Mouse (Mus musculus) stomach, postnatal 0 days (tissue): ENCODE measurements at regions not wholly inside any gene's neighbourhood (a gene's known extent, or its start where the extent isn't known, plus 50 kb on each side); places are given as distances from the start of the nearest gene placed in this dataset.

Source experiments
- ATAC-seq: fragments of 200-750 bp; cut with Nextera tagmentation; 2 replicates; pipeline ENCODE4 v1.8.0; 2017; ENCODE audit not compliant: low FRiP score, low TSS enrichment
- DNase-seq: peaks from one replicate; pipeline ENCODE4 v3.0.0-alpha.2; 2016; ENCODE audit warnings: low spot score
- H3K27ac ChIP-seq: fragments of 300-500 bp; sonication (generic); replicated peaks from 2 replicates; pipeline ENCODE4 v1.5.1; 2014; ENCODE audit warnings: mild to moderate bottlenecking, control low read depth
- H3K27me3 ChIP-seq: fragments of 300-500 bp; sonication (generic); 2 replicates; pipeline ENCODE4 v1.6.1; 2014; ENCODE audit warnings: low read length; ENCODE audit not compliant: control insufficient read depth, insufficient read depth
- H3K36me3 ChIP-seq: fragments of 300-500 bp; sonication (generic); 2 replicates; pipeline ENCODE4 v1.6.1; 2014; ENCODE audit warnings: low read length, mixed read lengths; ENCODE audit not compliant: control insufficient read depth, insufficient read depth
- H3K4me1 ChIP-seq: fragments of 300-500 bp; sonication (generic); replicated peaks from 2 replicates; pipeline ENCODE4 v1.6.1; 2014; ENCODE audit warnings: antibody characterized with exemption; ENCODE audit not compliant: control insufficient read depth, insufficient read depth
- H3K4me2 ChIP-seq: fragments of 300-500 bp; sonication (generic); replicated peaks from 2 replicates; pipeline ENCODE4 v1.6.1; 2014; ENCODE audit warnings: low read depth, mild to moderate bottlenecking, control low read depth, moderate library complexity
- H3K4me3 ChIP-seq: fragments of 300-500 bp; sonication (generic); 2 replicates; pipeline ENCODE4 v1.5.1; 2014; ENCODE audit warnings: low read depth, low read length, control low read depth
- H3K9ac ChIP-seq: fragments of 300-500 bp; sonication (generic); 2 replicates; pipeline ENCODE4 v1.6.1; 2014; ENCODE audit warnings: mild to moderate bottlenecking, low read length, control low read depth, mixed read lengths
- H3K9me3 ChIP-seq: fragments of 300-500 bp; sonication (generic); 2 replicates; pipeline ENCODE4 v1.6.1; 2016; ENCODE audit warnings: low read length; ENCODE audit not compliant: control insufficient read depth
- CTCF ChIP-seq: IDR thresholded peaks from 2 replicates; pipeline ENCODE4 v1.5.1; 2016; ENCODE audit warnings: antibody characterized with exemption, low read depth, mild to moderate bottlenecking, moderate library complexity
- EP300 ChIP-seq: optimal IDR thresholded peaks from 2 replicates; pipeline ENCODE3; 2016; ENCODE audit warnings: antibody characterized with exemption
- WGBS: fragments of 180-500 bp; shearing (Covaris S2); extraction: QIAGEN DNeasy Blood & Tissue Kit; methylation state at CpG from one replicate; pipeline ENCODE4 v1.1.7; 2014; 5-methylcytosine and 5-hydroxymethylcytosine counted together

DNA sequence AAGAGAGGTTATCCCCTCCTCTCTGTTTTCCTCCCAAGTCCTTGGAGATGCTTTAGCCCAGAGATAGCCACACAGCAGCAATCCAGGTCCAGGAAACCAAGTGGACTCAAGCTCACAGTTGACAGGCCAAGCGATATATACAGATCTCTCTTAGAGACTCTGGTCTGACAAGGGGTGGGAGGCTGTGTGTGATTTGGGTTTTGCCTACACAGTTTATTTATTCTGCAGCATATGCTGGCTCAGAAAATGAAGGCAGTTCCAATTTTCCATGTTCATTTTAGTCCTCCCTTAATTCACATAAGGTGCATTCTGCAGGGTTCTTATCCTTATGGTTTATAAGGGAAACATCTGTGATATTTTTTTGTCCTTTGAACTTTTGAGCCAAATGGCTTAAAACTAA, 595.0 kb upstream of the Apob start:
- H3K27me3 ChIP-seq: no peaks in the 10 kb centered on the region
- no peak overlapping the region for H3K9ac ChIP-seq
- no peak overlapping the region for H3K4me2 ChIP-seq
- 81% methylated on average over 1 of the region's 1 CpGs for WGBS
- ATAC-seq (no peak), DNase-seq (no peak)
- no peaks in the 10 kb centered on the region for H3K4me1 ChIP-seq
- no peaks in the 10 kb centered on the region for H3K9me3 ChIP-seq
- H3K36me3 ChIP-seq: no peaks in the 10 kb centered on the region
- no peak overlapping the region for H3K4me3 ChIP-seq
- no peak for TF ChIP-seq CTCF
- no peak overlapping the region for H3K27ac ChIP-seq

- TF ChIP-seq EP300 (no peak), CTCF (no peak)
- Histone ChIP-seq H3K4me1 (no peaks in the 10 kb centered on the region), H3K36me3 (no peaks in the 10 kb centered on the region), H3K9ac (no peak overlapping the region), H3K27ac (no peak overlapping the region), H3K9me3 (no peaks in the 10 kb centered on the region), H3K27me3 (no peaks in the 10 kb centered on the region), H3K4me3 (no peak overlapping the region), H3K4me2 (no peak overlapping the region)
- DNase-seq: no peak
- no peak for ATAC-seq
- 84% methylated on average over 4 of the region's 4 CpGs for WGBS
Observed at GRCm38 (mm10) chr12:7403800-7404199, 573.6 kb upstream of the Apob start.

GRCm38 (mm10) chr12:7411810-7412209, 565.6 kb upstream of the Apob start:
- Histone ChIP-seq H3K9ac (no peak overlapping the region), H3K27ac (no peak overlapping the region), H3K27me3 (no peaks in the 10 kb centered on the region), H3K4me1 (no peaks in the 10 kb centered on the region), H3K9me3 (no peaks in the 10 kb centered on the region), H3K4me3 (no peak overlapping the region), H3K4me2 (no peak overlapping the region), H3K36me3 (no peaks in the 10 kb centered on the region)
- TF ChIP-seq EP300 (no peak), CTCF (no peak)
- ATAC-seq: no peak
- DNase-seq: no peak
- 88% methylated on average over 4 of the region's 4 CpGs for WGBS

GRCm38 (mm10) chr12:7420276-7420675, 557.2 kb upstream of the Apob start:
- H3K4me2 ChIP-seq: no peak overlapping the region
- no peaks in the 10 kb centered on the region for H3K4me1 ChIP-seq
- ATAC-seq: no peak
- WGBS: 21% methylated on average over 1 of the region's 2 CpGs
- H3K27me3 ChIP-seq: no peaks in the 10 kb centered on the region
- no peak overlapping the region for H3K4me3 ChIP-seq
- no peak overlapping the region for H3K27ac ChIP-seq
- peak; percentile 18 for DNase-seq
- no peaks in the 10 kb centered on the region for H3K9me3 ChIP-seq
- TF ChIP-seq EP300 (no peak), CTCF (no peak)
- H3K36me3 ChIP-seq: no peaks in the 10 kb centered on the region
- no peak overlapping the region for H3K9ac ChIP-seq

DNA sequence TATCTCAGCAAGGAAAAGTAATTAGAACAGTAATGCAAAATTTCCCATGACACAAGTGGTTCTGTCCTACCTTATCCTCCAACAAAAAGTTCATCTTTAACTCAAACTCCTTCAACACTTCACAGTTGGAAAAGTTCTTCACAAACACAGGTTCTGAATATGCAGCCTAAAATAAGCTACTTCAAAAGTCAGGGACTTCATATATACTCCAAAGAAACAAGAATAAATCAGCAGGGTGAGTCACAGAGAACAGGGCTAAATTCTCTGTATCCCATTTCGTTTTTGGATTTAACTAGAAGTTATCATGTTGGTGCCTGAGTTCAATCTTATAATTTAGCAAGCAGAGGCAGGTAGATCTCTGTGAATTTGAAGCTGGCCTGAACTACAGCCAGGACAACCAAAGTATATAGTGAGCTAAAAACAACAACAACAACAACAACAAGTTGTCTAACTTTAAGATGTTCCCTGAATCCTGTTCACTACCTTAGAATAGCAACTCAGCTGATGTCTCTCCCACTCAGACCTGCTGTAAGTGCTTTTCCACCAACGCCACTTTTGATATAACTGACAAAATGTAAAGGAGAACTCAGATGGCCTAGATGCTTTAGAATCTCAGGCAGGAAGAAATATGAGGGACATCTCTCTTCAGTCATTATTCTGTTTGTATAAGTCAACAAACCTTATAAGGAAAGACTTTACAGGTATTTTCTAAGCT, 555.5 kb upstream of the Apob start:
- 54% methylated on average over 2 of the region's 2 CpGs for WGBS
- H3K9ac ChIP-seq: no peak overlapping the region
- no peak for TF ChIP-seq EP300
- no peak for TF ChIP-seq CTCF
- DNase-seq (no peak), ATAC-seq (no peak)
- H3K27me3 ChIP-seq: no peaks in the 10 kb centered on the region
- H3K4me1 ChIP-seq: no peaks in the 10 kb centered on the region
- H3K27ac ChIP-seq: no peak overlapping the region
- no peaks in the 10 kb centered on the region for H3K9me3 ChIP-seq
- H3K4me2 ChIP-seq: no peak overlapping the region
- no peak overlapping the region for H3K4me3 ChIP-seq
- H3K36me3 ChIP-seq: no peaks in the 10 kb centered on the region

DNA sequence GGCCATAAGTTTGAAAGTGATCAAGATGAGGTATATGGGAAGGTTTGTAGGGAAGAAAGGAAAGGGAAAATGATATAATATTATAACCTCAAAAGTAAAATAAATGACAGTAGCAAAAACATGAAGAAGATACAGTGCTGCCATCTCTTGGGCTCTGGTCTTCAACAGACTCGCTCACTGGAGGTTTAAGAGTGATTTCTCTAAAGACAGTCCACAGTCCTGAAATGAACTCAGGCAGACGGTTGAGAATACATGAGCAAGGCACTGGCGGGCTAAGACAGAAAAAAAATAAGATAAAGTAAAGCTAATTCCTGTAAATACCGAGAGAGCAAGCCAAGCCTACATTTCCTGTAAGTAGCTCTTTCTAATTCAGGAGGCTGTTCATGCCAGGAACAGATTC, 546.5 kb upstream of the Apob start:
- ATAC-seq (no peak), DNase-seq (no peak)
- Histone ChIP-seq H3K4me1 (no peaks in the 10 kb centered on the region), H3K4me3 (no peak overlapping the region), H3K4me2 (no peak overlapping the region), H3K27me3 (no peaks in the 10 kb centered on the region), H3K36me3 (no peaks in the 10 kb centered on the region), H3K27ac (no peak overlapping the region), H3K9ac (no peak overlapping the region), H3K9me3 (no peaks in the 10 kb centered on the region)
- TF ChIP-seq CTCF: no peak
- TF ChIP-seq EP300: no peak
- 60% methylated on average over 4 of the region's 4 CpGs for WGBS
